Comparison of ENCODE assay signal across 29 mouse cellular contexts in genomic region chr10:106652276-106652675, GRCm38 (mm10).
"Had no signal": no experiment of that assay in that cellular context is flagged by ENCODE, and none has a peak within 500 bp of the region (broad histone marks: within the 10 kb centered on the region; RNA-seq: fewer than 3 reads in every experiment).

No protein-coding gene starts in this region.

- H3K4me3 ChIP-seq: heart, embryonic 12.5 days; heart, embryonic 13.5 days; heart, embryonic 15.5 days; hindbrain, embryonic 10.5 days; hindbrain, embryonic 12.5 days; hindbrain, embryonic 13.5 days; hindbrain, embryonic 15.5 days; intestine, embryonic 15.5 days; kidney, embryonic 15.5 days; left cerebral cortex, adult 2 months had no signal

- DNase-seq: heart, postnatal 10 days; heart, postnatal 14 days; heart, postnatal 36 days; heart, postnatal 4 days; kidney, adult 11 months; kidney, adult 18-20 months; kidney, adult 2 months; kidney, adult 8-10 months; kidney, adult 9 months; kidney, postnatal 10 days; kidney, postnatal 14 days; kidney, postnatal 25 days; kidney, postnatal 36 days; kidney, postnatal 4 days; layer of hippocampus, adult 9-11 months; layer of hippocampus, postnatal 36 days had no signal

- H3K27ac ChIP-seq: heart, embryonic 13.5 days; heart, embryonic 15.5 days; hindbrain, embryonic 10.5 days; hindbrain, embryonic 12.5 days; hindbrain, embryonic 13.5 days; hindbrain, embryonic 14.5 days; hindbrain, embryonic 15.5 days; hindbrain, postnatal 0 days; intestine, embryonic 15.5 days; kidney, embryonic 15.5 days; kidney, postnatal 0 days; left cerebral cortex, adult 2 months had no signal
